Mouse (Mus musculus) testis, postnatal 14 days (tissue): Measurements from ENCODE around the gene Mylpf.
A peak's percentile ranks its signal among the peaks of the same experiment; 100 is the strongest.

Experiments used
- DNase-seq: peaks from one replicate; pipeline ENCODE4 v3.0.0; 2021; ENCODE audit warnings: low spot score

The Mylpf gene

GRCm38 (mm10) chr7:127207374-127208294 lies 1.1 kb upstream of the Mylpf start:
- DNase-seq, result peak; percentile 58

GRCm38 (mm10) chr7:127208295-127208552 lies 466 bp upstream of the Mylpf start, which contains the start of gene Tbc1d10b:
TSS of gene Tbc1d10b (minus strand) at chr7:127208468.
- DNase-seq, result no peak

GRCm38 (mm10) chr7:127209851-127210250 lies 1.2 kb downstream of the Mylpf start:
- no peak for DNase-seq

DNA sequence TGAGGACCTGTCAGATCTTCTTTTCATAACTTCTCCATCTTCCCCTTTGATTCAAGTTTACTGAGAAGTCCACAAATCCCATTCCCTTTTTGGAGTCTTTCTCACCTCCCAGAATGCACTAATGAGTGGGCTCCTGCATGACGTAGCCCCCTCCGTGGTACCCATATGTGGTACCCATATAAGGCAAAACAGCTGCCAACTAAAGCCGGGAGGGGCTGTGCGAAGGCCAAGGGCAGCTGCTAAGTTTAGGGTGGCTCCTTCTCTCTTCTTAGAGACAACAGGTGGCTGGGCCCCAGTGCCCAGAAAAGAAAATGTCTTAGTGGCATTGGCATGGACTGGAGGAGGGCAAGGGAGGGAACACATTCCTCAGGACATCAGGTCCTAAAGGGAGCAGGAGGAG lies 1.6 kb downstream of the Mylpf start:
- no peak for DNase-seq

- DNase-seq, result no peak
Measured at GRCm38 (mm10) chr7:127211014-127211745, 2.5 kb downstream of the Mylpf start.

GRCm38 (mm10) chr7:127212432-127213250 lies 4.0 kb downstream of the Mylpf start:
- no peak for DNase-seq

DNA sequence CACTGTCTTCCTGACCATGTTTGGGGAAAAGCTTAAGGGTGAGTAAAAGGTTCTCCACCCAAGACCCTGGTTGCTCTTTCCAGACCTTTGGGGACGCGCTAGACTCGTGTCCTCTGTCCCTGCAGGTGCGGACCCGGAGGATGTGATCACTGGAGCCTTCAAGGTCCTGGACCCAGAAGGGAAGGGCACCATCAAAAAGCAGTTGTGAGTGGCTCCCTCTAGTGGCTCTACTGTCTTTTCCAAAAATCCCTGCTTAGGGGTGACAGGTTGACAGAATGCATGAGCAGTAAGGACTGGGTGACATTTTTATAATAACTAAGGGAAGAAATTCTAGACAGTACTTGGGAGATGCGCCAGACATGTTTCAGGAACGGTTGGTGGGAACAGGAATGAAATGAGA lies 4.8 kb downstream of the Mylpf start:
- DNase-seq, result no peak

- DNase-seq, result no peak
Measured at GRCm38 (mm10) chr7:127213930-127214329, 5.2 kb downstream of the Mylpf start.

GRCm38 (mm10) chr7:127214521-127214920 lies 5.8 kb downstream of the Mylpf start:
- no peak for DNase-seq

DNA sequence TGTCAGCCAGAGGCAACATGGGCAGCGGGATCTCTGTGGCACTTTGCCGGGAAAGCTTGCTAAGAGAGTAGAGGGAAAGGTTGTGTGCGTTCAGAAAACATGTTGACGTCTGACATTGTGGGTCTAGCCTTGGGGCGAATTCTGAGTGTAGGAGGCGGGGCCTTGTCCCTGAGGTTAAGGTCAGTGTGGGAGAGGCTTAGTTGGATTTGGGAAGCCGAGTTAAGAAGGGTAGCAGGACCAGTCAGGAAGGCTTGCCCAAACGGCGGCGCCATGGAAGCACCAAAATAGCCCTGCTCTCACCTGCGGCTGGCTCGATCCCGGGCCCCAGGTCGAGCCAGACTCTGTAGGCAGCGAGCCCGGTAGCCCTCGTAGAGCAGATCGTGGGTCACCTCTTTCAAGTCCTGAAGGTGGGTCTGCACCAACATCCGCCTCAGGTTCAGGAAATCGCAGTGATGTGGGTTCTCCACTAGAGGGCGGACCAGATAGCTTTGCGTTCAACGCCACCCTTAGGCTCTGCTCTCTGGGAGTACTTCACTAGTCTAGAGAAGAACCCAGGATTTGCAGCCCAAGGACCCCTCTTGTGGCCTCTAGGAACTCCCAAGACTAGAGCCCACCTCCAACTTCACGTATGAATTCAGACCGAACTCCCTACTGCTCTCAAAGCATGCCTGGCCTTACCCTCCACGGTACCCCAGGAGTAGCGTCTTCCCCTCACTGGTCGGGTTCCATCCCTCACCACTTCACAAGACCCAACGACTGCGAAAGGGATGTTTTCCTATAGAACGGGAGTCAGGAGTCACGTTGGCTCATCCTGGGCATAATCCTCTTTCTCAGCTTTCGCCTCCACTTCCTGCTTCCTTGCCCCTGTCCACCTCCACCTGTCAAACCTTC lies 6.5 kb downstream of the Mylpf start:
- DNase-seq, result peak; percentile 75

GRCm38 (mm10) chr7:127216307-127216706 lies 7.6 kb downstream of the Mylpf start:
- no peak for DNase-seq

DNA sequence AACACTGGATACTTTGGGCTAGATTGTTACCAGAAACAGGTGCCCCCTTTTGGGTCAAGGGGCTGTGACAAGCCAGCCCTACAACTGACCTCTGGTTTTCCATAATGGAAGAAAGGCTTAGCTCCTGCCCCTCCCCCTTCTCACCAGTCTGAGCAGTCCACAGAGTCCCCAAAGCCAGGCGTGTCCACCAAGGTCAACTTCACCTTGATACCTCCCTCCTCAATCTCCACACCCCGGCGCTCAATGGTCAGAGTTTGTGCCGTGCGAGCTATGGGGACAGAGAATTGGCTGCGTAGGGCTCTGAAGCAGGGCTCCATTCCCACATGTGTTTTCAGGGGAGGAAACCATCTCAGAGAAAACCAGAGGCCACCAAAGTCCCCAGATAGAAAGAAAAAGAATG lies 8.8 kb downstream of the Mylpf start:
- DNase-seq, result no peak

GRCm38 (mm10) chr7:127217901-127218642 lies 9.4 kb downstream of the Mylpf start:
- DNase-seq, result no peak

DNA sequence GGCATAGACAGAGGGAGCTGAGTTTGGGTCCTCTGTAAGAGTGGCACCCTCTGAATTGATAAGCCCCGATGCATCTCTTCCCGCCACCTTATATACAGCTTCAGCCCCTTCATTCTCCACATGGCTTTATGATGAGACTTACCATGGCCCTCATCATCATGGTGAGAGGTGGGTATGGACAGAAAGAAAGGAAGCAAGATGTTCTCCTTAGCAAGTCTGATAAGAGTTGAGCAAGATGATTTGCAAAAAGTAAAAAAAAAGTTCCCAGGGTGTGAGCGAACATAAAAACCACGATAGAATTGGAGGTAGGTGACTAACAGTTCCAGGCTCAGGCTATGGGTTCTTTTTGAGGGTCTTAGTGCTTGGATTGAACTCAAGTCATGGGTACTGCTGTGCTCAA lies 10.0 kb downstream of the Mylpf start:
- no peak for DNase-seq

DNA sequence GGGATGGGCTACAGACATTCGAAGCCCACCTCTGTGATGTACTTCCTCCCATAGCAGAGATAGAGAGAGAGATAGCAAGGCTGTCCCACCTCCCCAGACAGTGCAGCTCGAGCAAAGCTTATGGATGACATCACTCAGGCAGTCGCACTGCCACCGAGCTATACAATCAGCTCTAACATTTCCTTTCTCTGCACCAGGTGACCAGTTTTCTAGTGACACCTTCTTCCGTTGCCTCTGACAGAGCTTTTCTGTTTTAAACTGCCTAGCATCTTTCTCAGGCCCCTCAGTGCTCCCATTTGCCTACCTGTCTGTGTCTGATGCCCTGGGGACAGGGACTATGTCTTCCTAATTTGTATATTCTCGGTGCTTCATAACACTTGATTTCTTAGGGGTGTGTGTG lies 11.8 kb downstream of the Mylpf start:
- DNase-seq, result no peak

DNA sequence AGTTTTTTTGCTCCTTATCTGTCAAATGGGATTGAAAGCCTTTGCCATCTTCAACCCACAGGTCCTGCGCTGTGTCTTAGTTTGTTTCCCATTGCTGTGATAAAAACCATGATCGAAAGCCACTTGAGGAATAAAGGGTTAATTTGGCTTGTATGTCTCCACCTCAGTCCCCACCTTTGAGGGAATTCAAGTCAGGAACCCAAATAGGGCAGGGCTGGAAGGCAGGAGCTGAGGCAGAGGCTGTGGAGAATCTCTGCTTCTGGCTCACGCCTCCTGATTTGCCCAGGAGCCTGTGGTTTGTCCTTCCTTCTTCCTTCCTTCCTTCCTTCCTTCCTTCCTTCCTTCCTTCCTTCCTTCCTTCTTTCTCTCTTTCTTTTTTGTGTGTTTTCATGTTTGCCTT lies 14.4 kb downstream of the Mylpf start:
- no peak for DNase-seq

GRCm38 (mm10) chr7:127223515-127224478 lies 15.1 kb downstream of the Mylpf start:
- DNase-seq, result no peak

GRCm38 (mm10) chr7:127224616-127225015 lies 15.9 kb downstream of the Mylpf start:
- no peak for DNase-seq

- no peak for DNase-seq
Measured at GRCm38 (mm10) chr7:127225147-127225995, 16.7 kb downstream of the Mylpf start.
